Mouse (Mus musculus): ENCODE results near the gene Pam16. TPM values are rescaled to one million over a fixed set of nuclear protein-coding genes. Genes with fewer than 3 reads are reported as not detected.

The Pam16 gene
- polyA plus RNA-seq, 1 experiment, result 94.8 TPM

DNA sequence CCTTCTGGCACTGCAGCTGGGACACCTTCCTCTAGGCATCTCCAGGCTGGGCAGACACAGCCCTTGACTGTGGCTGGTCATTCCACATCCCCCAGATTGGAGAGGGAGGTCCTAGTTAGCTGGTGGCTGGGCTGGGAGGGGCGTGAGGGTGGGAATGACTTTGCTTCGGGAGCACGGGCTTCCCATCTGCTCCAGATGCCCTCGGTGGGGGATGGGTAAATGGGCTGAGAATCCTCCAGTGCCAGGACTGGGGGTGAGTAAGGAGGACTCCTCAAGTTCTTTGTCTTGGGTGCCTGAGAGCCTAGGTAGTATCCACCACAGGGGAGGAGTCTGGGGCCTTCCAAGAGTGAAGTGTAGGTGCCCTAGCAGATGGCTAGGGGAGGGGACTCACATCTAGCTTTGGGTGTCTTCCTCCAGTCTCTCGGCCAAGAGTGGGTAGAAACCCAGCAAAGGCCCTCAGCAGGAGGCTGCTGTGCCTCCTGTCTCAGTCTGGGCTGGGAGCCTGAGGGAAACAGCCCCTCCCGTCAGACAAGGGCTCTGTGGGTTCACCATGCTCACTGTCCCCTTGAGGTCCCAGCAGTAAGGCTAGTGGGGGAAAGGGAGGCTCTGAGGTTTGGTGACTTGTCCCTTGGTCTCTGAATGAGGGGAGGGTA lies 25.8 kb downstream of the Pam16 start:
- no peak overlapping the region for H3K4me3 ChIP-seq (ENCODE audit: insufficient read depth, poor library complexity, severe bottlenecking)
- no peak overlapping the region for H3ac ChIP-seq (ENCODE audit: control insufficient read depth, insufficient read length, low read depth)
- TF ChIP-seq MYOG (IDR thresholded peaks at IDR 0.05; ENCODE audit: control insufficient read depth, extremely low read depth, insufficient read length), result no peak
- TF ChIP-seq USF1 (IDR thresholded peaks at IDR 0.05; ENCODE audit: low read depth), result no peak
- no peak for TF ChIP-seq MYOD1 (IDR thresholded peaks at IDR 0.05; ENCODE audit: control insufficient read depth, insufficient read length, low read depth)
- no peak for TF ChIP-seq MAX (IDR thresholded peaks at IDR 0.05)
- no peak for TF ChIP-seq CEBPB (IDR thresholded peaks at IDR 0.05; ENCODE audit: low read depth)
- no peak for TF ChIP-seq FOSL1 (IDR thresholded peaks at IDR 0.05; ENCODE audit: insufficient read depth, low read length, poor library complexity, severe bottlenecking)
- no peak for TF ChIP-seq CTCF (IDR thresholded peaks at IDR 0.05; ENCODE audit: control insufficient read depth, insufficient read depth, insufficient read length)

DNA sequence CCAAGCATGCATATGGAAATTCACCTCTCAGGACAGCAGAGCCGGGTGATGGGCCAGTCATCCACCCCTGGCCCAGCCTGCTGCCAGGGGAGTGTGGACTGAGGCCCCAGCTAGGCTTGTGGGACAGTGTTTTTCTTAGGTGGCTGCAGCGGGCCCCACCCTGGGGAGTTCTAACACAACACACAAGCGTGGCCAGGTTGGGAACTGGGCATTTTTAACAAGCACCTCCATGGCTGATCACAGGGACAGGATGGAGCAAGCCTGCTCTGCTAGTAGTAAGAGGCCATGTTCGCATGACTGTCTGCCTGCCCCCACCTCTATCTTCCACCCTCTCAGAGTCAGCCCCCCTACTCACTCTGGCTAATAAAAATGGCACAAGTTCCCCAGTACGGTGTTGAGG lies 26.7 kb downstream of the Pam16 start:
- Histone ChIP-seq H3K79me3 (ENCODE audit: low read depth) (peaks cover 81% of the 10 kb centered on the region), H3K79me2 (ENCODE audit: control insufficient read depth, insufficient read depth) (peaks cover 95% of the 10 kb centered on the region), H3K27me3 (ENCODE audit: control insufficient read depth, insufficient read depth, insufficient read length) (no peaks in the 10 kb centered on the region), H3ac (ENCODE audit: control insufficient read depth, insufficient read length, low read depth) (no peak overlapping the region), H3K36me3 (ENCODE audit: control insufficient read depth, insufficient read depth) (peaks cover 13% of the 10 kb centered on the region), H3K4me3 (ENCODE audit: insufficient read depth, poor library complexity, severe bottlenecking) (no peak overlapping the region)
- TF ChIP-seq CTCF (IDR thresholded peaks at IDR 0.05; ENCODE audit: control insufficient read depth, insufficient read depth, insufficient read length) (no peak), USF1 (IDR thresholded peaks at IDR 0.05; ENCODE audit: low read depth) (no peak), MYOG (IDR thresholded peaks at IDR 0.05; ENCODE audit: control insufficient read depth, extremely low read depth, insufficient read length) (no peak), FOSL1 (IDR thresholded peaks at IDR 0.05; ENCODE audit: insufficient read depth, low read length, poor library complexity, severe bottlenecking) (no peak), CEBPB (IDR thresholded peaks at IDR 0.05; ENCODE audit: low read depth) (no peak), MYOD1 (IDR thresholded peaks at IDR 0.05; ENCODE audit: control insufficient read depth, insufficient read length, low read depth) (no peak), MAX (IDR thresholded peaks at IDR 0.05) (no peak)

More for the DNA sequence above, 25.8 kb downstream of the Pam16 start:
- H3K79me2 ChIP-seq (ENCODE audit: control insufficient read depth, insufficient read depth), result peaks cover 95% of the 10 kb centered on the region
- H3K79me3 ChIP-seq (ENCODE audit: low read depth), result peaks cover 89% of the 10 kb centered on the region
- H3K36me3 ChIP-seq (ENCODE audit: control insufficient read depth, insufficient read depth), result peaks cover 13% of the 10 kb centered on the region
- no peaks in the 10 kb centered on the region for H3K27me3 ChIP-seq (ENCODE audit: control insufficient read depth, insufficient read depth, insufficient read length)

- TF ChIP-seq USF1 (IDR thresholded peaks at IDR 0.05; ENCODE audit: low read depth), result no peak
- no peak for TF ChIP-seq CEBPB (IDR thresholded peaks at IDR 0.05; ENCODE audit: low read depth)
- TF ChIP-seq MAX (IDR thresholded peaks at IDR 0.05), result no peak
- no peak for TF ChIP-seq FOSL1 (IDR thresholded peaks at IDR 0.05; ENCODE audit: insufficient read depth, low read length, poor library complexity, severe bottlenecking)
- peak; percentile 29 for TF ChIP-seq MYOD1 (IDR thresholded peaks at IDR 0.05; ENCODE audit: control insufficient read depth, insufficient read length, low read depth)
- no peak for TF ChIP-seq CTCF (IDR thresholded peaks at IDR 0.05; ENCODE audit: control insufficient read depth, insufficient read depth, insufficient read length)
- TF ChIP-seq MYOG (IDR thresholded peaks at IDR 0.05; ENCODE audit: control insufficient read depth, extremely low read depth, insufficient read length), result no peak
- Histone ChIP-seq H3K4me3 (ENCODE audit: insufficient read depth, poor library complexity, severe bottlenecking) (peak overlapping the region; percentile 61), H3K27me3 (ENCODE audit: control insufficient read depth, insufficient read depth, insufficient read length) (no peaks in the 10 kb centered on the region), H3K79me2 (ENCODE audit: control insufficient read depth, insufficient read depth) (peaks cover 95% of the 10 kb centered on the region), H3ac (ENCODE audit: control insufficient read depth, insufficient read length, low read depth) (no peak overlapping the region), H3K79me3 (ENCODE audit: low read depth) (peaks cover 77% of the 10 kb centered on the region), H3K36me3 (ENCODE audit: control insufficient read depth, insufficient read depth) (peaks cover 13% of the 10 kb centered on the region)
These were observed 27.5 kb downstream of the Pam16 start for GRCm38 (mm10) chr16:4597296-4597695.

GRCm38 (mm10) chr16:4596836-4597235 lies 28.0 kb downstream of the Pam16 start:
- peaks cover 95% of the 10 kb centered on the region for H3K79me2 ChIP-seq (ENCODE audit: control insufficient read depth, insufficient read depth)
- peaks cover 76% of the 10 kb centered on the region for H3K79me3 ChIP-seq (ENCODE audit: low read depth)
- TF ChIP-seq MYOD1 (IDR thresholded peaks at IDR 0.05; ENCODE audit: control insufficient read depth, insufficient read length, low read depth) (no peak), CEBPB (IDR thresholded peaks at IDR 0.05; ENCODE audit: low read depth) (no peak), FOSL1 (IDR thresholded peaks at IDR 0.05; ENCODE audit: insufficient read depth, low read length, poor library complexity, severe bottlenecking) (no peak), MYOG (IDR thresholded peaks at IDR 0.05; ENCODE audit: control insufficient read depth, extremely low read depth, insufficient read length) (no peak), MAX (IDR thresholded peaks at IDR 0.05) (no peak), USF1 (IDR thresholded peaks at IDR 0.05; ENCODE audit: low read depth) (no peak), CTCF (IDR thresholded peaks at IDR 0.05; ENCODE audit: control insufficient read depth, insufficient read depth, insufficient read length) (no peak)
- H3K27me3 ChIP-seq (ENCODE audit: control insufficient read depth, insufficient read depth, insufficient read length), result no peaks in the 10 kb centered on the region
- H3K4me3 ChIP-seq (ENCODE audit: insufficient read depth, poor library complexity, severe bottlenecking), result peak overlapping the region; percentile 61
- peaks cover 13% of the 10 kb centered on the region for H3K36me3 ChIP-seq (ENCODE audit: control insufficient read depth, insufficient read depth)
- no peak overlapping the region for H3ac ChIP-seq (ENCODE audit: control insufficient read depth, insufficient read length, low read depth)

GRCm38 (mm10) chr16:4596141-4596728 lies 28.6 kb downstream of the Pam16 start:
- peaks cover 70% of the 10 kb centered on the region for H3K79me3 ChIP-seq (ENCODE audit: low read depth)
- peaks cover 92% of the 10 kb centered on the region for H3K79me2 ChIP-seq (ENCODE audit: control insufficient read depth, insufficient read depth)
- H3K4me3 ChIP-seq (ENCODE audit: insufficient read depth, poor library complexity, severe bottlenecking), result peak overlapping the region; percentile 61
- no peaks in the 10 kb centered on the region for H3K27me3 ChIP-seq (ENCODE audit: control insufficient read depth, insufficient read depth, insufficient read length)
- TF ChIP-seq MAX (IDR thresholded peaks at IDR 0.05) (no peak), FOSL1 (IDR thresholded peaks at IDR 0.05; ENCODE audit: insufficient read depth, low read length, poor library complexity, severe bottlenecking) (no peak), CTCF (IDR thresholded peaks at IDR 0.05; ENCODE audit: control insufficient read depth, insufficient read depth, insufficient read length) (no peak), MYOG (IDR thresholded peaks at IDR 0.05; ENCODE audit: control insufficient read depth, extremely low read depth, insufficient read length) (no peak)
- H3ac ChIP-seq (ENCODE audit: control insufficient read depth, insufficient read length, low read depth), result peak overlapping the region; percentile 99
- peaks cover 13% of the 10 kb centered on the region for H3K36me3 ChIP-seq (ENCODE audit: control insufficient read depth, insufficient read depth)

Measured in C2C12 (cell line).